Mouse (Mus musculus) frontal cortex, adult (tissue): ENCODE measurements at regions not wholly inside any gene's neighbourhood (a gene's known extent, or its start where the extent isn't known, plus 50 kb on each side); places are given as distances from the start of the nearest gene placed in this dataset.
"Not testable (repeated sequence)": the region's sequence is repeated elsewhere in the genome, so short reads cannot be mapped to it uniquely, and the experiment has no call there.

Source experiments
- ATAC-seq: cut with Nextera tagmentation; 2 replicates; pipeline ENCODE4 v1.9.2; 2017; ENCODE audit warnings: mild to moderate bottlenecking, moderate library complexity, mixed read lengths; ENCODE audit not compliant: low TSS enrichment

- no peak for ATAC-seq
Observed at GRCm38 (mm10) chr2:18617520-18617919, 54.7 kb upstream of the Commd3 start.

GRCm38 (mm10) chr2:18609868-18610185, 62.4 kb upstream of the Commd3 start:
- no peak for ATAC-seq

- peak; percentile 47 for ATAC-seq
Observed at GRCm38 (mm10) chr2:18609075-18609867, 62.9 kb upstream of the Commd3 start.

- ATAC-seq: peak; percentile 76
Observed at GRCm38 (mm10) chr2:18608260-18609074, 63.7 kb upstream of the Commd3 start.

- peak; percentile 24; the same call in 1 of the 2 replicates for ATAC-seq
Observed at GRCm38 (mm10) chr2:18607586-18608259, 64.5 kb upstream of the Commd3 start.

GRCm38 (mm10) chr2:18607088-18607487, 65.1 kb upstream of the Commd3 start:
- ATAC-seq: no peak

GRCm38 (mm10) chr2:18592221-18592620, 80.0 kb upstream of the Commd3 start:
- ATAC-seq: no peak

GRCm38 (mm10) chr2:18588232-18588631, 84.0 kb upstream of the Commd3 start:
- ATAC-seq: no peak

- no peak; the same call in 1 of the 2 replicates for ATAC-seq
Observed at GRCm38 (mm10) chr2:18587746-18588231, 84.4 kb upstream of the Commd3 start.

- peak; percentile 87 for ATAC-seq
Observed at GRCm38 (mm10) chr2:18586925-18587724, 85.1 kb upstream of the Commd3 start.

- no peak for ATAC-seq
Observed at GRCm38 (mm10) chr2:18585564-18586336, 86.4 kb upstream of the Commd3 start.

- no peak for ATAC-seq
Observed at GRCm38 (mm10) chr2:18558133-18558532, 114.1 kb upstream of the Commd3 start.

- ATAC-seq: no peak
Observed at GRCm38 (mm10) chr2:18547964-18548643, 124.1 kb upstream of the Commd3 start.

- no peak for ATAC-seq
Observed at GRCm38 (mm10) chr2:18524387-18524786, 131.8 kb upstream of the Dnajc1 start.

- ATAC-seq: no peak
Observed at GRCm38 (mm10) chr2:18523911-18524310, 131.3 kb upstream of the Dnajc1 start.

- ATAC-seq: no peak
Observed at GRCm38 (mm10) chr2:18513435-18513834, 120.8 kb upstream of the Dnajc1 start.

GRCm38 (mm10) chr2:18509317-18509716, 116.7 kb upstream of the Dnajc1 start:
- ATAC-seq: no peak

GRCm38 (mm10) chr2:18473361-18473771, 80.7 kb upstream of the Dnajc1 start:
- peak; percentile 100 for ATAC-seq

GRCm38 (mm10) chr2:18460901-18461300, 68.3 kb upstream of the Dnajc1 start:
- ATAC-seq: no peak

- ATAC-seq: not testable (repeated sequence)
Observed at GRCm38 (mm10) chr2:18460281-18460680, 67.7 kb upstream of the Dnajc1 start.
